ENCODE assay signal across 23 mouse cellular contexts in genomic region chr11:94614603-94615002, GRCm38 (mm10). TPM values are rescaled to one million over a fixed set of nuclear protein-coding genes. Genes with fewer than 3 reads are reported as not detected.
"Had no signal": no experiment of that assay in that cellular context is flagged by ENCODE, and none has a peak within 500 bp of the region (broad histone marks: within the 10 kb centered on the region; RNA-seq: fewer than 3 reads in every experiment).

No protein-coding gene starts in this region.

- H3K9ac ChIP-seq: liver, embryonic 15.5 days; liver, postnatal 0 days; lung, embryonic 15.5 days; midbrain, embryonic 12.5 days; neural tube, embryonic 13.5 days; neural tube, embryonic 15.5 days; stomach, embryonic 15.5 days had no signal

- H3K4me2 ChIP-seq: liver, embryonic 15.5 days; lung, embryonic 15.5 days; midbrain, embryonic 12.5 days; neural tube, embryonic 13.5 days; neural tube, embryonic 15.5 days; stomach, embryonic 15.5 days had no signal

- H3K9me3 ChIP-seq: liver, embryonic 15.5 days; lung, embryonic 15.5 days; midbrain, embryonic 12.5 days; neural tube, embryonic 13.5 days; neural tube, embryonic 15.5 days; stomach, embryonic 15.5 days had no signal

- H3K36me3 ChIP-seq: liver, embryonic 15.5 days; lung, embryonic 15.5 days; midbrain, embryonic 12.5 days; neural tube, embryonic 13.5 days; neural tube, embryonic 15.5 days; stomach, embryonic 15.5 days had no signal

- H3K4me3 ChIP-seq: liver, embryonic 15.5 days; lung, embryonic 15.5 days; megakaryocyte, embryonic 14.5 days; midbrain, embryonic 12.5 days; myocyte; neural tube, embryonic 13.5 days; neural tube, embryonic 15.5 days; stomach, embryonic 15.5 days had no signal

- H3K27me3 ChIP-seq: liver, embryonic 15.5 days; lung, embryonic 15.5 days; stomach, embryonic 15.5 days had no signal

- H3K27ac ChIP-seq: liver, embryonic 15.5 days; lung, embryonic 15.5 days; macrophage; midbrain, embryonic 12.5 days; neural tube, embryonic 13.5 days; neural tube, embryonic 15.5 days; stomach, embryonic 15.5 days had no signal

- DNase-seq: liver, postnatal 0 days; lung, adult 2 months; lung, postnatal 14 days; lung, postnatal 36 days; midbrain, embryonic 14.5 days; retina, postnatal 1 day; right cerebral cortex, adult 18-20 months; right cerebral cortex, postnatal 25 days; right cerebral cortex, postnatal 4 days; thymus, adult 18-20 months; thymus, postnatal 14 days; thymus, postnatal 36 days had no signal

- H3K4me1 ChIP-seq: liver, embryonic 15.5 days; lung, embryonic 15.5 days; neural tube, embryonic 15.5 days; stomach, embryonic 15.5 days had no signal

- ATAC-seq: liver, postnatal 0 days; lung, postnatal 0 days; midbrain, embryonic 16.5 days had no signal

RNA-seq across cellular contexts. Expression of gene Chad, which starts 49.8 kb away (rescaled TPM):
- polyA plus RNA-seq: macrophage; midbrain, embryonic 14.5 days had no signal
